Mouse (Mus musculus) bone marrow, adult 2 months (tissue): ENCODE results near the gene Olfr1043. TPM values are rescaled to one million over a fixed set of nuclear protein-coding genes. Genes with fewer than 3 reads are reported as not detected.
"Not testable (repeated sequence)": the region's sequence is repeated elsewhere in the genome, so short reads cannot be mapped to it uniquely, and the experiment has no call there.

Source experiments
- H3K27ac ChIP-seq: fragments of 200-500 bp; 2 replicates; pipeline ENCODE4 v1.5.1; 2012; ENCODE audit warnings: low read depth, mild to moderate bottlenecking, control low read depth, inconsistent platforms, low read length; ENCODE audit not compliant: control insufficient read depth, poor library complexity, insufficient read depth
- H3K4me1 ChIP-seq: fragments of 200-500 bp; 2 replicates; pipeline ENCODE4 v1.6.1; 2011; ENCODE audit warnings: low read length; ENCODE audit not compliant: control insufficient read depth, insufficient read depth
- H3K4me3 ChIP-seq: fragments of 200-500 bp; replicated peaks from 2 replicates; pipeline ENCODE3; 2011; ENCODE audit warnings: mild to moderate bottlenecking, low read depth, low read length, control low read depth; ENCODE audit not compliant: control insufficient read depth
- CTCF ChIP-seq: fragments of 200-500 bp; IDR thresholded peaks from 2 replicates; pipeline ENCODE4 v1.5.1; 2011; ENCODE audit warnings: low read length, control low read depth; ENCODE audit not compliant: control insufficient read depth, insufficient read depth
- POLR2A ChIP-seq: fragments of 200-500 bp; IDR thresholded peaks from 2 replicates; pipeline ENCODE4 v1.6.1; 2011; ENCODE audit warnings: low read depth, mild to moderate bottlenecking, control low read depth, low read length, borderline replicate concordance; ENCODE audit not compliant: control insufficient read depth
- WGBS: fragments of 180-500 bp; shearing (Covaris S2); methylation state at CpG from one replicate; pipeline ENCODE4 v1.1.7; 2018; 5-methylcytosine and 5-hydroxymethylcytosine counted together
- polyA plus RNA-seq: library from polyadenylated mRNA; stranded (reverse); fragments of >200 nt; gene quantifications from 2 replicates; pipeline ENCODE4 v1.2.4, GENCODE M21; 2011; ENCODE audit warnings: low replicate concordance; ENCODE audit not compliant: missing spikeins, insufficient read depth, insufficient read length

Olfr1043 gene
- polyA plus RNA-seq, result not detected in 2 replicates

GRCm38 (mm10) chr2:86167422-86167821 lies at the start of gene Olfr1043:
Gene Olfr1043, minus strand, starts transcription at chr2:86167522.
- Histone ChIP-seq H3K27ac (no peak within 1 kb of the TSS), H3K4me1 (no peaks in the 10 kb centered on the region), H3K4me3 (no peak within 1 kb of the TSS)
- WGBS, result 84% methylated on average over 2 of the region's 2 CpGs
- TF ChIP-seq CTCF (no peak), POLR2A (no peak)

DNA sequence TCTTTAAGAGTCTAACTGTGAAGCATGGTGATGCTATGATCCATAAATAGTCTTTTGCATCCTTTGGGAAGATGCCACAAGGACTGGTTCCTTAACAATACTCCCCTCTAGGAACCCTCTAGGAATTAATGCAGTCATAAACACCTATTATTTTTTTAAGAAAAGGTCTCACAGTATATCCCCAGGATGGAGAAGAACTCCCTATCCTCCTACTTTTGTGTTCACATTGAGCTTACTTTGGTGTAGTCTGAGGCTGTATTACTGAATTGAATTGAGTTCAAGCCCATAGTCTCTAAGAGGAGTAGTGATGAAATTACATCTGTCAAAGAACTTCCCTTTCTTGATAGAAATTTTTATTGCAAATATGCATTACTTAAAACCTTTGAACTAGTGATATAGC lies 35.6 kb upstream of the Olfr1043 start, which contains the start of gene Olfr1045:
Gene Olfr1045 (minus strand): TSS at position 101 of the 400 bp plus-strand sequence.
- H3K4me1 ChIP-seq, result no peaks in the 10 kb centered on the region
- no peak for TF ChIP-seq CTCF
- TF ChIP-seq POLR2A, result no peak

GRCm38 (mm10) chr2:86195863-86196262 lies 28.5 kb upstream of the Olfr1043 start:
- 40% methylated on average over 1 of the region's 1 CpGs for WGBS
- no peak for TF ChIP-seq POLR2A
- TF ChIP-seq CTCF, result no peak
- Histone ChIP-seq H3K4me1 (no peaks in the 10 kb centered on the region), H3K27ac (no peak overlapping the region), H3K4me3 (no peak overlapping the region)

More for the DNA sequence above, 35.6 kb upstream of the Olfr1043 start, which contains the start of gene Olfr1045:
- Histone ChIP-seq H3K27ac (no peak within 1 kb of the TSS), H3K4me3 (no peak within 1 kb of the TSS)

GRCm38 (mm10) chr2:86185583-86185982 lies 18.3 kb upstream of the Olfr1043 start, which contains the start of gene Olfr52:
Gene Olfr52, minus strand, starts transcription at chr2:86185683.
- TF ChIP-seq CTCF (no peak), POLR2A (no peak)
- Histone ChIP-seq H3K27ac (no peak within 1 kb of the TSS), H3K4me3 (no peak within 1 kb of the TSS), H3K4me1 (no peaks in the 10 kb centered on the region)

GRCm38 (mm10) chr2:86179950-86180349 lies 12.6 kb upstream of the Olfr1043 start:
- no peak overlapping the region for H3K27ac ChIP-seq
- WGBS, result 86% methylated on average over 3 of the region's 3 CpGs
- TF ChIP-seq CTCF (no peak), POLR2A (no peak)
- no peak overlapping the region for H3K4me3 ChIP-seq
- H3K4me1 ChIP-seq, result no peaks in the 10 kb centered on the region

DNA sequence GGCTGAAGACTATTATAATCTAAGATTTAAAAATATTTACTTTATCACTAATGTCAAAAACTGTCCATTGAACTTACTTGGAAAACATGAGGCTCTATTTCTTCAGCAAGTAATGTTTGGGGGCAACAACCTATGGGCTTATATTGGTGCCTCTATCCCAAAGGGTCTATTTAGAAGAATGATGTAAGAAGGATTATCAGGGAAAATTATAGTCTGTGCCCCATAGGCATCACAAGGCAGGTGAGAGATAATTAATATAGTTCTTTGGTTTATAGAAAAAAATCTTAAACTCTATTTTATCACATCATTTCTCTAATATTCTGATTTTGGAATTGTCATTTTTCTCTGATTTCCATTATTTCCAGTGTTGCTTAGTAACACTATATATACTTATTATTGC lies 10.4 kb upstream of the Olfr1043 start, which contains the start of gene Olfr1044:
Gene Olfr1044 (minus strand): TSS at position 101 of the 400 bp plus-strand sequence.
- Histone ChIP-seq H3K4me1 (no peaks in the 10 kb centered on the region), H3K27ac (no peak within 1 kb of the TSS), H3K4me3 (no peak within 1 kb of the TSS)
- TF ChIP-seq CTCF, result no peak
- TF ChIP-seq POLR2A, result no peak

DNA sequence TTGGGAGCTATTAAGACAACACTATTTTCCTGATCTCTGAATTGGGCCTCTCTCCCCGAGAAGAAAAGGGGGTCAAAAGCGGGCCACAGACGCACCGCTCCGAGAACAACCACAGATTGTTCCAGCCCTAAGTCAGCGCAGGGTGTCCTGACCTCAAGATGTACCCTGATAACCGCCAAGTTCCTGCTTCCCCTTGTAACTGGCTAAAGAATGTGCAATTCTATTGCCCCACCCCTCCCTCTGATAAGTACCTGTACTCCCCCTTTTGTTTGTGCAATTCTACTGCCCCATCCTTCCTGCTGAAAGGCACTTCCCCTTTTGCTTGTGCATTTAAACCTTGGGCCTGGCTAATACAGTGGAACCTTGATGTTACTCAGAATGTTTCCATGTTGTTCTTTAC lies 8.1 kb upstream of the Olfr1043 start:
- H3K4me3 ChIP-seq, H3K4me1 ChIP-seq, H3K27ac ChIP-seq: not testable (repeated sequence)
- WGBS, result 38% methylated on average over 7 of the region's 7 CpGs

DNA sequence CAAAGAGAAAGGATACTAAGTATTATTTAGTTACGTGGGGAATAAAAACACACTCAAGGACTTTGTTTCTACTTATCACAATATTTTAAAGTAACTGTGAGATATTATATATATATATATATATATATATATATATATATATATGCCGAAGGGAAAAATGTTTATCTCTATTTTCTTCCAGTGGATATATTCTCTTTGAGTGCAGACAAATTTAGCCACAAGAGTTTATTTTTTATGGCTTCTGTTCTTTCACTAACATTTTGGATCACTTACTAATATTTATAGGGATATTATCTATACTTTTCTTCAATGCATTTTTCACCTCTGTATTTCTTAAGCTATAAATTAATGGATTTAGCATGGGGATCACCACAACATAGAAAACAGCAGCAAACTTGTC lies 5.6 kb downstream of the Olfr1043 start, which contains the start of gene Olfr1042:
Gene Olfr1042 (minus strand): TSS at position 101 of the 400 bp plus-strand sequence.
- TF ChIP-seq CTCF, result no peak
- TF ChIP-seq POLR2A, result no peak
- Histone ChIP-seq H3K4me1 (no peaks in the 10 kb centered on the region), H3K27ac (no peak within 1 kb of the TSS), H3K4me3 (no peak within 1 kb of the TSS)
- WGBS, result 86% methylated on average over 2 of the region's 2 CpGs

DNA sequence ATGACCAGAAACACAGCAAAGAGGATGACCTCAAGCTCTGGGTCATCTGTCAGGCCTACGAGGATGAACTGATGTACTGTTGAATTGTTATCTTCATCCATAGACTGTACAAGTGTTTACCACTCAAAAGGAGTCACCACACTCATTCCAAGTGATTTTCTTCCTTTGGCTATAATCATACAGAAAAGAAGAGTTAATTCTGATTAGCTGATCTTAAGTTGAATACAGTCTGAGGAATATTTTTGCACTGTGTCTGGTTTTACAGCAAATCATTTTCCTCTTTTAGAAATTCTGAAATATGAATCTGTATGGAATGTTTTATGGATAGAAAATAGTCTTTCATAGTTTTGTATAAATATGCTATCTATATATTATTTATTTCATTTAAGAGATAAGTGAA lies 20.7 kb downstream of the Olfr1043 start, which contains the start of gene Olfr1040:
Gene Olfr1040 (minus strand): TSS at position 101 of the 400 bp plus-strand sequence.
- WGBS, result 67% methylated on average over 1 of the region's 1 CpGs
- no peak within 1 kb of the TSS for H3K27ac ChIP-seq
- TF ChIP-seq CTCF, result no peak
- TF ChIP-seq POLR2A, result no peak
- H3K4me3 ChIP-seq, result no peak within 1 kb of the TSS
- H3K4me1 ChIP-seq, result no peaks in the 10 kb centered on the region
